Mouse (Mus musculus): ENCODE results near the gene Il27ra.

Gene Il27ra

GRCm38 (mm10) chr8:84065457-84066072, 23.2 kb upstream of the Il27ra start:
- no peak for DNase-seq

- no peak for DNase-seq
Observed at GRCm38 (mm10) chr8:84065037-84065436, 22.6 kb upstream of the Il27ra start, which contains the start of gene Gm10643. TSS of gene Gm10643 (minus strand) at chr8:84065137.

DNA sequence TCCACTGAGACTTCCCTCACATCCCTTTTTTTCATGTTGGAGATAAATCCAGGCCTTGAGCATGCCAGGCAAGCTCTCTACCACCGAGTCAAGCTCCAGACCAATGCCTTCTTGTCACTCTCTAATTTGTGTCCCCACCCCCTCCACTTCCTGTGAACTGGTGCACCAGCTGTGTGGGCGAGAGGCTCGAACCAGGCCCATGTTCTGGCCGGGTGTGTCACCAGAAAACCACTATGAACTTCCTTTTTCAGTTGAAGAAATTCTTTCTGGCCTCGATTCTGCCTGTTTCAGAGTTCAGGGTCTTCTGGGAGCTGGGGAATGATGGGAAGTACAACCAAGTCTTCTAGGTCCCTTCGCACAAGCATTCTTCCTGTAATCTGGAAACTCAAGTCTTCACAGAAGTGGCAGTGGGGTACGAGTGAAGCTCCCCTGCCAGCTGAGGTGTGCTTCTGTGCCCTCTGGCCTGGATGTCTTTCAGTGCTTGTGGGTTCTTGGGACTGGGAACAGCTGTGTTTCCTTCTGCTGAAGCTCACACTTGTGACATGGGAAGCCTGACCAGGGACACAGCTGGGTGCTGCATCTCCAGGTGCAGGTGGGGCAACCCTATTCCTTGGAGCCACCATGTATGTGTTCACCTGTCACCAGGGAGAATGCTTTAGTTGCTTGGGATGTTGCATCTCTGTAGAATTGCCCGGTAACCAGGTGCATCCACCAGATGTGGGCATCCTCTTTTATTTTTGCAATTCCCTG, 21.6 kb upstream of the Il27ra start:
- no peak for DNase-seq

- DNase-seq: no peak
Observed at GRCm38 (mm10) chr8:84060245-84060644, 17.9 kb upstream of the Il27ra start.

- no peak for DNase-seq
Observed at GRCm38 (mm10) chr8:84059226-84059625, 16.8 kb upstream of the Il27ra start.

- no peak for DNase-seq
Observed at GRCm38 (mm10) chr8:84057827-84058226, 15.4 kb upstream of the Il27ra start.

- no peak for DNase-seq
Observed at GRCm38 (mm10) chr8:84053229-84053628, 10.8 kb upstream of the Il27ra start.

DNA sequence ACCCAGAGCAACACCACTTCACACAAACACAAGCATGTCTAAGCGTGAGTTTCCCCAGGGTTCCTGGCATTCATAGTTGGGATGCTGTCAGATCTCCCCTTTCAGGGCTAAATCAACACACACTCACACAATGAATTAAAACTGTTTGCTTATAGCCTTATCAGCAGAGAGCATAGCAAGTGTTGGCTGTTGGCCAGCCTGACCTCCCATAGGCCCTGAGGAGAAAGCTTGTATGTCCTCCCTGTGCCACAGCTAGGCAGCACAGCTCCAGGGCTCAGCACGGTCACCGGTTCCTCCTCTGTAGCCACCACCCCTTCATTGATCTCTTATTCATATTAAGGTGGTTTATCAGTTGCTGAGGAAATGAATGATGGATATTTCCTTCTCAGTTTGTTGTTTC, 10.4 kb upstream of the Il27ra start:
- no peak for DNase-seq

GRCm38 (mm10) chr8:84048171-84048570, 5.8 kb upstream of the Il27ra start:
- no peak for DNase-seq

DNA sequence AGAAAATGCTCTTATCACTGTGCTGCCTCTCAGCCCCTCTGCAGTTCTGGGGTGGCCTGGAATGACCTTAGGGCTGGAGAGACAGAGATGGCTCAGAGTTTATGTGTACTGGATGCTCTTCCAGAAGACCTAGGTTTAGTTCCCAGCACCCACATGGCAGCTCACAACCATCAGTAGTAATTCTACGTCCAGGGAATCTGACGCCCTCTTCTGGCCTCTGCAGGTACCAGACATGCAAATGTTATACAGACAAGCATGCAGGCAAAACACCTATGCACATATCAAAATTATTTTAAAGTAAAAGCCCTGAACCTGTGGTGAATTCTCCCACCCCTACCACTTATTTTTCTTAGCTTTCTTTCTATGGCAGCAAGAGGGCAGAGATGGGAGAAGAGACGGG, 4.1 kb upstream of the Il27ra start:
- DNase-seq: no peak

DNA sequence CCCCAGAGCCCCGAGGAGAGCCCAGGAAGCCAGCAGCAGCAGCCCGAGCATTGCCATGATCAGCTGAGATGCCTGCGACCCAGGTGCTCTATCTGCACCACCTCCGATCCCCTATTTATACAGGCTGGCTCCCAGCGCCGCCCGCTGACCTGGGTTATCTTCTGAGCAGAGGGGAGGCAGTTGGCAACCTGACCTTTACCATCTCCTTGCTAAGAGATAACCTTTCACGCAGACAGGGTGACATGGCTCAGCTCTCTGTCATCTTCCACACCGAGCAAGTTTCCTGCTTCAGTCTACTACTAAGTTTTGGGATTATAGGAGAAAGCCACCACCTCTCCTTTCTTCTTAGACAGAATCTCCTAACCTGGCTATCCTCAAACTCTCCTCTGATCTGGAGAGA, 2.5 kb upstream of the Il27ra start, which contains the start of gene Rln3:
Gene Rln3, minus strand, starts transcription at position 101 of the 400 bp plus-strand sequence.
- no peak for DNase-seq

GRCm38 (mm10) chr8:84044103-84044502, 1.7 kb upstream of the Il27ra start:
- DNase-seq: peak in 1 of 2 experiments; percentile 21

GRCm38 (mm10) chr8:84042948-84043342, 556 bp upstream of the Il27ra start:
- DNase-seq: peak; percentile 84 to 89

GRCm38 (mm10) chr8:84039050-84039449, 3.3 kb downstream of the Il27ra start:
- DNase-seq: peak; percentile 89 to 93

GRCm38 (mm10) chr8:84038015-84038414, 4.4 kb downstream of the Il27ra start:
- no peak for DNase-seq

DNA sequence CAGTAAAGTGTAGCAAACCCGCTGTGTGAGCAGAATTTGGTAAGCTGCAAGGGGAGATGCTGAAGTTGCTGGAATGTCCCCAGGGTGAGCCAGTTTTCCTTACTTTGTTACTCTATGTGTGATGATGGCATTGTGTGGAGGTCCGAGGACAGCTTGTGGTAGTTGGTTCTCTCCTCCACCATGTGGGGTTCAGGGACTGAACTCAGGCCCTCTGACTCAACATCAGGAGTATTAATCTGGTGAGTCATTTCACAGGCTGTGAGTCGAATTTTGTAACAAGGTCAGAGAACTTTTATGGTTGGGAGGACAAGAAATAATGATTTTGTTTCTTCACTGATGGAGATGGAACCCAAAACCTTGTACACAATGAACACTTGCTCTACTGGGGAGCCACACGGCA, 9.6 kb downstream of the Il27ra start:
- no peak for DNase-seq

GRCm38 (mm10) chr8:84029272-84029671, 13.1 kb downstream of the Il27ra start:
- DNase-seq: peak in 1 of 2 experiments; percentile 22

DNA sequence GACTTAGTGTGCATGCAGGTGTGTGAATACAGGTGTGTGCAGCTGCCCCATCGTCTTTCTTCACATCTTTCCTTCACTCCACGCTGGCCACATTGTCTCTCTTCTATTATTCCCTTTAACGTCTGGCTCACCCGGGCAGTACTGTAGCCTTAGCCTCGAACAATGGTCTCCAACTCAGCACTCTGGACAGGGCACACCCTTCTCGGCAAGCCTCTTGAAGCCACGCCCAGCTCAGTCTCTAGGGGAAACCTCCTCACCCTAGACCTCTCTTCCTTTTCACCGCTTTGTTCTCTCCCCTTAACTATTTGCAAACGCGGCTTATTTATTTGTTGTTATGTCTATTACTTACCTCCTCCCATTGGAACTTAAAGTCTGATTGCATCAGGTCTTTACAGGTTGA, 14.9 kb downstream of the Il27ra start:
- no peak for DNase-seq

DNA sequence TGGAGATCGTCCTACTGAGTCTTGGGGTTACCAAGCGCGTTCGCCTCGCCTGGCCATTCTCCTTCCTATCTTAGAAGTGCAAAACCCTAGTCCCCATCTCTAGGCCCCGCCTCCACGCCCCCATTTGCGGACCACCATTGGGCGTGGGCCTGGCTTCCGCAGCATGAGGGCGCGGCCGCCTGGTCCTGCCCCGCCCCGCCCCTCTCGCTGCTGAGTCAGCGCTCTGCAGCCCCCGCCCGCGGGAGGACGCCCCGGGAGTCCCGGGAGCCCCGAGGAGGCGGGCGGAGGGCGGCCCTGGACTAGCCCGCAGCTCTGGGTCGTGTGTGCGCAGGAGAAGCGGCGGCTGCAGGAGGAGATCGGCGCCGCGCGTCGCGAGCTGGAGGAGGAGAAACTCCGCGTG, 16.5 kb downstream of the Il27ra start:
- DNase-seq: peak; percentile 60 to 74

GRCm38 (mm10) chr8:84024171-84024570, 18.2 kb downstream of the Il27ra start:
- DNase-seq: peak; percentile 72 to 76

GRCm38 (mm10) chr8:84023631-84024030, 18.8 kb downstream of the Il27ra start:
- no peak for DNase-seq

- peak; percentile 40 to 48 for DNase-seq
Observed at GRCm38 (mm10) chr8:84023085-84023484, 19.3 kb downstream of the Il27ra start.

DNA sequence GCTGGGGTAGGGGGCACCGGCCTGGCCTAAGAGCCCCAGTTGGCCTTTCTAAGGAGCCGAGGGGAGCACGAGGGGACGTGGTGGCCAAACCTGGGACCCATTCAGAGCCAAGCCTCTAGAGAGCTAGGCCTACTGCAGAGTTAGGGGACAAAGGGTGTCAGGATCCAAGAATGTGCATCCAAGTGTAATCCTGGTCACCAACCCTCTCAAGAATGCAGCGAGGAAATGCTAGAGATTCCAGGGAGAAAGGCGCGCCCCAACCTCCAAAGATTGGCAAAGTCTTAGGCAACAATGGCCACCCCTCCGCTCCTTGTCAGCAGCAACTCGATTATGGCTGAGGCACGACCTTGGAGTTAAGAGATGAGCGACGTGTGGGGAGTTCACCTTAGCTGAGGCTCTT, 20.8 kb downstream of the Il27ra start:
- DNase-seq: no peak

GRCm38 (mm10) chr8:84021096-84021495, 21.3 kb downstream of the Il27ra start, which contains the start of gene Palm3:
TSS of gene Palm3 (plus strand) at chr8:84021471.
- DNase-seq: no peak

All from cerebellum, postnatal 10 days (tissue).